Mouse (Mus musculus): Measurements from ENCODE around the gene Prkag1.

DNA sequence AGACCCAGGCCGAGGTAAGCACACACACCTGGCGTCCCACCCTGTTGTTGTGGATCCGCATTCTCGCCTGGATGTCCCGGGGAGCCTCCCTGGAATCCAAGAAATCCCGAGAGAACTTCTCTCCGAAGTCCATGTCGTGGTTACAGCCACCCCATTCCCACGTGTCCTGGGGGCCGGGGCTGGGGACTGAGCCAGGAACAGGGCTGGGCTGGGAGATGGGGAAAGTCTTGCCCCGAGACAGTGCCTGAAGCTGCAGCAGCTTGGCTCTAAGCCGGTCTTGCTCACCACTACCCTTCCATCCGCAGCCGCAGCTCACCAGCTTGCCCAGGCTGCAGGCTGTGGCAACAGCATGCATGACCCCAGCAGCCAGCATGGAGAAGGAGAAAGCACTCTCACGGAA lies 57.2 kb downstream of the Prkag1 start:
- TF ChIP-seq CTCF (IDR thresholded peaks at IDR 0.05; ENCODE audit: low read depth) (no peak), EP300 (optimal IDR thresholded peaks at IDR 0.05) (no peak)

Data from stomach, postnatal 0 days (tissue).